Mouse (Mus musculus): Measurements from ENCODE around the gene Mettl5.

- TF ChIP-seq CTCF (IDR thresholded peaks at IDR 0.05; ENCODE audit: low read depth, low read length): no peak
- TF ChIP-seq EP300 (IDR thresholded peaks at IDR 0.05; ENCODE audit: insufficient read depth, low read depth, low read length): no peak
These were observed 55.3 kb downstream of the Mettl5 start for GRCm38 (mm10) chr2:69830116-69830515.

Measured in ES-Bruce4 (cell line).